Mouse (Mus musculus): ENCODE results near the gene Mcm2.
A peak's percentile ranks its signal among the peaks of the same experiment; 100 is the strongest.

The Mcm2 gene

GRCm38 (mm10) chr6:88850034-88850433 is 48.5 kb downstream of the Mcm2 start:
- no peak for DNase-seq (ENCODE audit: low spot score in 2 of 2)

GRCm38 (mm10) chr6:88849270-88849669 is 49.3 kb downstream of the Mcm2 start:
- DNase-seq (ENCODE audit: low spot score in 2 of 2): peak in 1 of 2 experiments; percentile 56

- no peak for DNase-seq (ENCODE audit: low spot score in 2 of 2)
Observed at GRCm38 (mm10) chr6:88847571-88847970, 51.0 kb downstream of the Mcm2 start.

- DNase-seq (ENCODE audit: low spot score in 2 of 2): no peak
Observed at GRCm38 (mm10) chr6:88844901-88845565, 53.5 kb downstream of the Mcm2 start.

- DNase-seq (ENCODE audit: low spot score in 2 of 2): no peak
Observed at GRCm38 (mm10) chr6:88843781-88844725, 54.5 kb downstream of the Mcm2 start.

GRCm38 (mm10) chr6:88843241-88843640 is 55.3 kb downstream of the Mcm2 start:
- no peak for DNase-seq (ENCODE audit: low spot score in 2 of 2)

GRCm38 (mm10) chr6:88842731-88843151 is 55.8 kb downstream of the Mcm2 start:
- peak; percentile 32 for DNase-seq (ENCODE audit: low spot score in 2 of 2)

GRCm38 (mm10) chr6:88841781-88842689 is 56.5 kb downstream of the Mcm2 start, which contains the start of gene Abtb1:
Gene Abtb1 (minus strand): TSS chr6:88841984.
- peak; percentile 94 to 96 for DNase-seq (ENCODE audit: low spot score in 2 of 2)

GRCm38 (mm10) chr6:88841514-88841780 is 57.1 kb downstream of the Mcm2 start:
- no peak for DNase-seq (ENCODE audit: low spot score in 2 of 2)

GRCm38 (mm10) chr6:88840791-88841513 is 57.6 kb downstream of the Mcm2 start:
- DNase-seq (ENCODE audit: low spot score in 2 of 2): no peak

GRCm38 (mm10) chr6:88840211-88840610 is 58.4 kb downstream of the Mcm2 start:
- DNase-seq (ENCODE audit: low spot score in 2 of 2): no peak

GRCm38 (mm10) chr6:88839135-88839970 is 59.2 kb downstream of the Mcm2 start:
- DNase-seq (ENCODE audit: low spot score in 2 of 2): no peak

GRCm38 (mm10) chr6:88838613-88839012 is 60.0 kb downstream of the Mcm2 start:
- no peak for DNase-seq (ENCODE audit: low spot score in 2 of 2)

- DNase-seq (ENCODE audit: low spot score in 2 of 2): no peak
Observed at GRCm38 (mm10) chr6:88837999-88838398, 60.6 kb downstream of the Mcm2 start.

- no peak for DNase-seq (ENCODE audit: low spot score in 2 of 2)
Observed at GRCm38 (mm10) chr6:88836178-88836819, 62.3 kb downstream of the Mcm2 start.

GRCm38 (mm10) chr6:88835047-88835446 is 63.5 kb downstream of the Mcm2 start:
- DNase-seq (ENCODE audit: low spot score in 2 of 2): no peak

Measured in thymus, postnatal 10 days (tissue).